Mouse (Mus musculus) MEL (cell line): Measurements from ENCODE around the gene Dscam. TPM values are rescaled to one million over a fixed set of nuclear protein-coding genes. Genes with fewer than 3 reads are reported as not detected.

ENCODE experiments used
- DNase-seq: peaks from one replicate; pipeline ENCODE4 v3.0.0; 2011; ENCODE audit warnings: low read depth, low spot score
- H3K27ac ChIP-seq: 2 replicates; pipeline ENCODE4 v1.5.1; 2012; ENCODE audit warnings: low read depth, mild to moderate bottlenecking, control low read depth, low read length, moderate library complexity; ENCODE audit not compliant: control insufficient read depth
- H3K27me3 ChIP-seq, 2 experiments: fragments of 150-350 bp in 1 of 2; sonication (generic) in 1 of 2; 2 replicates each; pipeline ENCODE4 v1.6.1; 2012; ENCODE audit warnings: low read length in 2 of 2, mild to moderate bottlenecking in 2 of 2, improper control_type of control experiment in 1 of 2, moderate library complexity in 1 of 2; ENCODE audit not compliant: insufficient read depth in 2 of 2, control insufficient read depth in 1 of 2
- H3K36me3 ChIP-seq, 2 experiments: 2 replicates each; pipeline ENCODE4 v1.6.1; 2012 to 2014; ENCODE audit warnings: low read length in 2 of 2, improper control_type of control experiment in 1 of 2, inconsistent platforms in 1 of 2, mild to moderate bottlenecking in 1 of 2; ENCODE audit not compliant: insufficient read depth in 2 of 2, control insufficient read depth in 1 of 2
- H3K4me1 ChIP-seq, 2 experiments: fragments of 150-350 bp in 1 of 2; sonication (generic) in 1 of 2; 2 replicates each; pipeline ENCODE4 v1.6.1; 2012; ENCODE audit warnings: low read length in 2 of 2, improper control_type of control experiment in 1 of 2, mild to moderate bottlenecking in 1 of 2; ENCODE audit not compliant: insufficient read depth in 2 of 2, control insufficient read depth in 1 of 2
- H3K4me3 ChIP-seq, 2 experiments: fragments of 150-350 bp in 1 of 2; sonication (generic) in 1 of 2; 2 replicates each; pipeline ENCODE4 v1.5.1; 2012; ENCODE audit warnings: low read depth in 2 of 2, low read length in 2 of 2, mild to moderate bottlenecking in 2 of 2, moderate library complexity in 2 of 2, control low read depth in 1 of 2, improper control_type of control experiment in 1 of 2; ENCODE audit not compliant: control insufficient read depth in 1 of 2, insufficient read depth in 1 of 2
- H3K79me2 ChIP-seq: 2 replicates; pipeline ENCODE4 v1.6.1; 2012; ENCODE audit warnings: mild to moderate bottlenecking, low read length, moderate library complexity; ENCODE audit not compliant: control insufficient read depth, poor library complexity, insufficient read depth
- H3K9ac ChIP-seq: 2 replicates; pipeline ENCODE4 v1.6.1; 2012; ENCODE audit warnings: low read depth, mild to moderate bottlenecking, control low read depth, low read length, moderate library complexity; ENCODE audit not compliant: control insufficient read depth, poor library complexity, severe bottlenecking
- H3K9me3 ChIP-seq: fragments of 150-350 bp; sonication (generic); replicated peaks from 2 replicates; pipeline ENCODE4 v1.6.1; 2012; ENCODE audit warnings: mild to moderate bottlenecking, low read length, improper control_type of control experiment, moderate library complexity; ENCODE audit not compliant: insufficient read depth
- CTCF ChIP-seq, 3 experiments: IDR thresholded peaks in 2 of 3; conservative IDR thresholded peaks in 1 of 3; 2 replicates each; pipeline ENCODE4 v1.5.1; 2011 to 2012; ENCODE audit warnings: low read length in 3 of 3, low read depth in 2 of 3, mild to moderate bottlenecking in 2 of 3, improper control_type of control experiment in 1 of 3, inconsistent platforms in 1 of 3, mixed read lengths in 1 of 3, moderate library complexity in 1 of 3; ENCODE audit not compliant: control insufficient read depth in 1 of 3, insufficient read depth in 1 of 3, poor library complexity in 1 of 3, severe bottlenecking in 1 of 3
- E2F4 ChIP-seq: IDR thresholded peaks from 2 replicates; pipeline ENCODE4 v1.6.1; 2011; ENCODE audit warnings: low read depth, low read length, improper control_type of control experiment, borderline replicate concordance
- MAX ChIP-seq: IDR thresholded peaks from 2 replicates; pipeline ENCODE4 v1.6.1; 2011; ENCODE audit warnings: low read length, improper control_type of control experiment
- MAZ ChIP-seq: IDR thresholded peaks from 2 replicates; pipeline ENCODE4 v1.6.1; 2012; ENCODE audit warnings: low read depth, mild to moderate bottlenecking, inconsistent platforms, low read length, improper control_type of control experiment
- MEF2A ChIP-seq: IDR thresholded peaks from 2 replicates; pipeline ENCODE4 v1.6.1; 2014; ENCODE audit warnings: low read depth, mild to moderate bottlenecking, inconsistent platforms, low read length, improper control_type of control experiment; ENCODE audit not compliant: poor library complexity, insufficient replicate concordance, severe bottlenecking; ENCODE audit errors: extremely low read depth
- POLR2AphosphoS5 ChIP-seq: IDR thresholded peaks from 2 replicates; pipeline ENCODE4 v1.6.1; 2012; ENCODE audit warnings: low read depth, borderline replicate concordance, mild to moderate bottlenecking, inconsistent platforms, low read length, moderate library complexity, mixed read lengths
- RCOR1 ChIP-seq: IDR thresholded peaks from 2 replicates; pipeline ENCODE4 v1.6.1; 2012; ENCODE audit warnings: low read depth, mild to moderate bottlenecking, inconsistent platforms, low read length, improper control_type of control experiment
- TAL1 ChIP-seq: IDR thresholded peaks from 2 replicates; pipeline ENCODE4 v1.6.1; 2012; ENCODE audit warnings: mild to moderate bottlenecking, inconsistent platforms, low read length, moderate library complexity, mixed read lengths
- TCF12 ChIP-seq: IDR thresholded peaks from 2 replicates; pipeline ENCODE4 v1.6.1; 2014; ENCODE audit warnings: low read depth, mild to moderate bottlenecking, inconsistent platforms, low read length, improper control_type of control experiment, moderate library complexity
- UBTF ChIP-seq: IDR thresholded peaks from 2 replicates; pipeline ENCODE4 v1.6.1; 2012; ENCODE audit warnings: low read depth, mild to moderate bottlenecking, inconsistent platforms, low read length, improper control_type of control experiment, moderate library complexity, borderline replicate concordance; ENCODE audit not compliant: insufficient read depth
- USF2 ChIP-seq, 2 experiments: IDR thresholded peaks; 2 replicates each; pipeline ENCODE4 v1.6.1; 2011 to 2012; ENCODE audit warnings: improper control_type of control experiment in 2 of 2, low read length in 2 of 2, borderline replicate concordance in 1 of 2, inconsistent platforms in 1 of 2, low read depth in 1 of 2, mild to moderate bottlenecking in 1 of 2; ENCODE audit not compliant: insufficient read depth in 1 of 2
- ZC3H11A ChIP-seq: IDR thresholded peaks from 2 replicates; pipeline ENCODE4 v1.6.1; 2012; ENCODE audit warnings: low read depth, mild to moderate bottlenecking, inconsistent platforms, low read length, improper control_type of control experiment
- ZKSCAN1 ChIP-seq: IDR thresholded peaks from 2 replicates; pipeline ENCODE4 v1.6.1; 2012; ENCODE audit warnings: low read depth, mild to moderate bottlenecking, inconsistent platforms, low read length, improper control_type of control experiment, moderate library complexity
- ZMIZ1 ChIP-seq: IDR thresholded peaks from 2 replicates; pipeline ENCODE4 v1.6.1; 2012; ENCODE audit warnings: low read depth, mild to moderate bottlenecking, inconsistent platforms, low read length, improper control_type of control experiment, moderate library complexity
- polyA plus RNA-seq, 2 experiments: library from polyadenylated mRNA; stranded (reverse) in 1 of 2; unstranded in 1 of 2; fragments of >175 nt in 1 of 2; fragments of >200 nt in 1 of 2; gene quantifications; 2 replicates each; pipeline versions ENCODE4 v1.2.1 to v1.2.4; 2012; ENCODE audit warnings: low replicate concordance in 2 of 2, low read depth in 1 of 2; ENCODE audit not compliant: insufficient read length in 2 of 2, insufficient read depth in 1 of 2, missing spikeins in 1 of 2
- total RNA-seq: library from RNA; depleted of rRNA; stranded (reverse); fragments of 300-350 nt; gene quantifications from 2 replicates; pipeline ENCODE4 v1.2.3, GENCODE M21; 2012; rRNA removed

Gene Dscam
- total RNA-seq = not detected in 2 replicates
- not detected for polyA plus RNA-seq

DNA sequence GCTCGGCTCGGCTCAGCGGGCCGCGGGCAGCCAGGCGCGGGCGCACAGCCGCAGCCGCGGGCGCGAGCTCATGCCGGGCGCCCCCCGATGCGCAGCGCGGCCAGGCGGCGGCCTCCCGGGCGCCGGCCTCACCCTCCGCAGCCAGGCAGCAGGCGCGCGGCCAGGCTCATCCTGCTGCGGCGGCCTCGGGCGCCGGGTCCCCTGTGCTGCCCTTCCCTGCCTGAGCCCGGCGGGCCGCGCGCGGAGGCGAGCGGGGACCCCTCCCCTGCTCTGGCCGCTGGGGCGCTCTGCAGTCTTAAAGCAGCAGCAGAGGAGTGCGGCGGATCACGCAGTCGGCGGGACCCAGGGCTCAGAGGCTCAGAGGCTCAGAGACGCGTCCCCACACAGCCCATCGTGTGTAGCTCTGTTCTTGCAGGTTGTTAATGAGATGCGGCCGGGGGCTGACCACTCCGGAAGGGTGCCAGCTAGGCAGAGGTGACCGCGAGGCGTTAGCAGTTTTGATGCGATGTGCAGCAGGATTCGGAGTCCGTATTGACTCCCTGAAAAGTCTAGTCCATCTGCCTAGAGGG lies at the start of gene Dscam:
Dscam (minus strand) TSS at position 240 of the 569 bp plus-strand sequence.
- Histone ChIP-seq H3K27ac (no peak within 1 kb of the TSS), H3K4me3 (no peak within 1 kb of the TSS), H3K36me3 (no peaks in the 10 kb centered on the region), H3K9ac (no peak within 1 kb of the TSS), H3K4me1 (no peaks in the 10 kb centered on the region), H3K27me3 (no peaks in the 10 kb centered on the region)
- TF ChIP-seq ZC3H11A (no peak), USF2 (IDR thresholded peaks at IDR 0.05; ENCODE audit: borderline replicate concordance in 1 of 2, insufficient read depth in 1 of 2, low read depth in 1 of 2, low read length in 2 of 2) (no peak), POLR2AphosphoS5 (no peak), TCF12 (no peak), MAX (no peak), MAZ (no peak), ZKSCAN1 (no peak), E2F4 (no peak), CTCF (IDR thresholded peaks at IDR 0.05 in 2 of 3, conservative IDR thresholded peaks at IDR 0.05 in 1 of 3; ENCODE audit: control insufficient read depth in 1 of 3, insufficient read depth in 1 of 3, low read depth in 2 of 3, low read length in 3 of 3, poor library complexity in 1 of 3, severe bottlenecking in 1 of 3) (no peak), RCOR1 (no peak), TAL1 (no peak), ZMIZ1 (no peak), MEF2A (no peak)
- TF ChIP-seq, all 39 proteins: peak for 0
- Histone ChIP-seq H3K9me3 (no peaks in the 10 kb centered on the region), H3K79me2 (no peaks in the 10 kb centered on the region)
- DNase-seq = no peak

- H3K4me1 ChIP-seq = no peaks in the 10 kb centered on the region
- no peaks in the 10 kb centered on the region for H3K79me2 ChIP-seq
- no peak overlapping the region for H3K4me3 ChIP-seq
- H3K36me3 ChIP-seq = no peaks in the 10 kb centered on the region
- no peaks in the 10 kb centered on the region for H3K9me3 ChIP-seq
- no peak overlapping the region for H3K27ac ChIP-seq
- DNase-seq = no peak
- no peaks in the 10 kb centered on the region for H3K27me3 ChIP-seq
- no peak overlapping the region for H3K9ac ChIP-seq
- no peak for TF ChIP-seq RCOR1
- TF ChIP-seq ZMIZ1 = no peak
- TF ChIP-seq UBTF = no peak
- TF ChIP-seq MAX = no peak
Observed at GRCm38 (mm10) chr16:97219381-97219780, 48.8 kb upstream of the Dscam start.
